Mouse (Mus musculus) CD8-positive naive resting alpha-beta T cell, adult 2 months (primary cell): Measurements from ENCODE around the gene Akirin1.
A peak's percentile ranks its signal among the peaks of the same experiment; 100 is the strongest.

ENCODE experiments used
- DNase-seq, 2 experiments: peaks; one replicate each; pipeline ENCODE4 v3.0.0; 2022; ENCODE audit warnings: low read depth in 2 of 2, low spot score in 2 of 2

The Akirin1 gene

DNA sequence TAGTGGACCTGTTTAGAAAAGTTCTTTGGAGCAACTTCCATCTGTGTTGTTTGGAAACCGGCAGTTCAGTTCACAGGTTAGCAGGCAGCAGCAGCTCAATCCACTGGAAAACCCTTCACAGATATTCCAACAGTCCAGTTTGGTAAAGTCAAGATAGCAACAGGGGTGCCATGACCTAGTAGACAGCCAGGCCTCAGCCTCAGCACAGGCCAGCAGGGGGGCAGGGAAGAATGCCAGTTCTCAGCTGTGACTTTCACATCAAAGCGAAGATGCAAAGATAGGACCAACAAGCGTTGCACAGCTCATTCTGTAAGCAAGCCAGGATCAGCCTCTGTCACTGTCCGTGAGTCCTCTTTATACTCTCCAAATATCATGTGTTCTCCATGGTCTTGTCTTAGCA, 28.4 kb downstream of the Akirin1 start:
- DNase-seq = no peak

DNA sequence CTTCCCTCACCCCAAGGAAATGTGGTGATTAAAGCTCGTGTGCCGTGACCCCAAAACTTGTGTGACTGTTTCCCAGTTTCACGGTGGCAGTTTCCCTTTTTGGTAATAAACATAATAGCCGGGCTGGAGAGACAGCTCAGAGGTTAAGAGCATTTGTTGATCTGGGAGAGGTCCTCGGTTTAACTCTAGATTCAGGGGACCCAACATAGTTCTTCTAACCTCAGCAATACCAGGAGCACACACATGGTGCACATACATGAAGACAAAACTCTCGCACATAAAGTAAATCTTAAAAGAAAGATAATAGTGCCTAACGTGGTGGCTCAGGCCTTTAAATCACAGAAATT, 31.7 kb downstream of the Akirin1 start:
- DNase-seq = no peak

DNA sequence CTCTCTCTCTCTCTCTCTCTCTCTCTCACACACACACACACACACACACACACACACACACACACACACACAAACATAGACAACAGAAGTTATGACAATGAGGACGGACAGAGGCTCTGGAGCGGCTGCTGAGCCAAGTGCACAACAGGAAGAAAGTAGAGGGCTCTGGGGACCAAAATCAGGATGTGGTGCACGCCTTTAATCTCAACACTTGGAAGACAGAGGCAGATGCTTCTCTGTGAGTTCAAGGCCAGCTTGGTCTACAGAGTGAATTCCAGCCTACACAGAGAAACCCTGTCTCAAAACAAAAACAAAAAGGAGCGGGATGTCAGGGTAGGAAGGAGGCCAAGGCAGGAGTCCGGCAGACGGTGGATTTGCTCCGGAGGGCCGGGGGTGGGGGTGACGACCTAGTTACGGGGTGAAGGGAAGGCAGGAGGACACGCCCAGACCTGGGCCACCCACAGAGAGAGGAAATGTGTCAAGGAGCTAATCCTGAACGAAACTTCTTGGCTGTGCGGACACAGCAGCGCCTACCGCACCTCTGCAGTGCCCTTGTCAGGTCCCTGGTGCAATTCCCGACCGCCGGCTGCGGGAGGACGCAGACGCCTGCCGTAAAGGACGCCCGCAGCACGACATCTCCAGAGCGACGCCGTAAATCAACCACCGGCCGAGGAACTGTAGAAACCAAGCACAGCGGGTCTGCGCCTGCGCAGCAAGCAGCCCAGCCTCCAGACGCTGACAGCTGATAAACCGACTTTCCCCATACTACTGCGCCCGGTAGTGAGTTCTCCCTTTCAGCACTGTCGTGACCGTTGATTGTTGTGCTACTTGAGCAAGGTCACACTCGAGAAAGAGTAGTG, 32.3 kb downstream of the Akirin1 start, which contains the start of gene Ndufs5:
Gene Ndufs5, minus strand, starts transcription at position 629 of the 860 bp plus-strand sequence.
- DNase-seq = peak; percentile 84 to 93

DNA sequence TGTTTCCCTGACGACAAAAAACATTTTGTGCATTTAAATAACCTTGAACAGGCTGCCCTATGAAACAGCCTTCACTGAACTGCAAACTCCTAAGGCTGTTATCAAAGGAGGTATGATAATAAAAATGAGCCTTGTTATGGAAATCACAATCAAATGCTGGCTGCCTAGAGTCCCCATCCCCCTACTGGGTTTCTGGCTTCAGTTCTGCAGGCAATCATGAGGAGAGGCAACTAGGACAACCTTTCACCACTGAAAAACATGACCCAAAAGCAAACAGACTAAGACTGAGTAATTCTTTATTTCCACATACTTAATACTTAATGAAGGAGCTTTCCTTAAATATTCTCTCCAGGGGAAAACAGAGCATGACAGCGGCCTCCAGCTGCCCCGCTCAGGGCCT, 37.7 kb downstream of the Akirin1 start:
- DNase-seq = no peak

DNA sequence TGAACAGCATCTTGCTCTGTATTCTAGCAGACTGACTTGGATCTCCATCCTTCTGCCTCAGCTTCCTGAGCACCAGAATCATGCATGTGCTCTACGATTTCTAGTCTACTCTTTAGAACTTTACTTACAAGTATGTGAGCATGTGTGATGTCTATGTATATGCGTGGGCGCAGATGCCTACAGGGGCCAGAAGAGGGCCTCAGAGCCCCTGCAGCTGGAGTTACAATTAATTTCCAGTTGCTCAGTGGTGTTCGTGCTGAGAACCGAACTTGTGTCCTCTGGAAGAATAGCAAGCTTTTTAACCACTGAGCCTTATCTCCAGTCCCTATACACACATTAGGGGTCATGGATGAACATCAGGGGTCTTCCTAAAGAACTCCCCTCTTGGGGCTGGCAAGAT, 42.8 kb downstream of the Akirin1 start:
- DNase-seq = no peak

DNA sequence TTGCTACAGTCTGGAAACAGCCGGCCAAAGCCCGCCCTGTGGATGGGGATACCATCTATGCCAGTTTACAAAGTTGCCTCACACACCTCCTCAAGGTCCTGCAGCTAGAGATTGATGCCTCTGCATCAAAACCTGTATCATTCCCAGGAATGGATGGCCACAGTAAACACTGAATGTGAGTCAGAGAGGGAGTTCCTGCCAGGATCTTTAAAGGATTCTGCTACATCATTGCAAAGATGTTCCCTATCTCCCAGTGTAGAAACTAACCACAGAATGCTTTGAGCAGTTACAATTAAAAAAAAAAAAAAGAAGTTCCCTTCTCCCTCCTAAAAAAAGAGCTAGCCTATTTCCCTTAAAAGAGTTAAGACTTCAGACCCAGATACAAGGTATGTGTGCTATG, 44.8 kb downstream of the Akirin1 start:
- no peak for DNase-seq

DNA sequence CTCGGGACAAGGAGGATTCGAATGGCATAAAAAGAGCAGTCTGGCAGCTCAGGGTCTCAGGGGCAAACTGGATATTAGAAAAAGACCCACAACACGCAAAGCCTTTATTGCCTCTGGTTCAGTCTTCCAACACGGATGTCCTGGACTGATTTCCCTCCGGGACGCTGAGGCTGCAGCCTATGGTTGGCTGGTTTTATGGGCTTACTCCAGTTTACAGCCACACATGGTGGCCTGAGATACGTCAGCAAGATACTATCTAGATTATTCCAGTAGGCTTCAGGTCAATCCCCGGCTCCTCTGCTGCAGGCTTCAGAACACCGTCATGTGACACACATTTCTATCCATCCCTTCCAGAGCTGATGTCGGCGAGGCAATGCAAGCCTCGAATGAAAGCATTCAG, 56.8 kb downstream of the Akirin1 start:
- no peak for DNase-seq

DNA sequence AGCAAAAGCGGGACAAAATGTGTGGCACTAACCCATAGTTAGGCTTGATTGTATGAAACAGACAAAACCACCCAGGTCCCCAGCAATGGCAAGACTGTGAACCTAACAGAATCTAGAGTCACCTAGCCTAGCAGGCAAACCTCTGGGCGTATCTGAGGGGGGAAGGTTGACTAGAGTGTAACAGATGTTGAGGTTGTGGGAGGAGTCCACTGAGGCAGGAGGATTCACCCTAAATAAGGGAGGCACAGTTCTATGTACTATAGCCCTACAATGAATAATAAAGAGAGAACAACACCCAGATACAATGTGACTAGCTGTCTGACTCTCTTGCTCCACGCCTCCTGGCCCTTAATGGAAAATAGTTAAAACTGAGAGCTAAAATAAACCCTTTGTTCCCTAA, 58.1 kb downstream of the Akirin1 start:
- no peak for DNase-seq

DNA sequence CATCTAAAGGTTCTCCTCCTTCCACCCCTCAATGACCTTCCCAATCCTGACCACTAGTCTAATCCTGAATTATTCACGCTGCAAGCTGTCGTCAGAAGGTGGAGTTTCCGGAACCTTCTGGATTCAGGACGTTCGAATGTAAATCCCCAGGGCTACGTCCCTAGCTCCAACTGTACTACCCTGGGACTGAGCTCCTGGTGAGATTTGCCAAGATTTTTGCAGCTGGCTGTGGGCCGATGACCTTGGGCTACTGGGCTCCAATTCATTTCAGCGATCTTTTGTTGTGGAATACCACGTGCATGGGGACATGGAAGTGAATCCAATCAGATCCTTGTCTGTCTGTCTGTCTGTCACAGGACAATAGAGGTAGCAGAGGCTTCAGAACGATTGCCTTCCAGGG, 59.8 kb downstream of the Akirin1 start:
- DNase-seq = no peak

DNA sequence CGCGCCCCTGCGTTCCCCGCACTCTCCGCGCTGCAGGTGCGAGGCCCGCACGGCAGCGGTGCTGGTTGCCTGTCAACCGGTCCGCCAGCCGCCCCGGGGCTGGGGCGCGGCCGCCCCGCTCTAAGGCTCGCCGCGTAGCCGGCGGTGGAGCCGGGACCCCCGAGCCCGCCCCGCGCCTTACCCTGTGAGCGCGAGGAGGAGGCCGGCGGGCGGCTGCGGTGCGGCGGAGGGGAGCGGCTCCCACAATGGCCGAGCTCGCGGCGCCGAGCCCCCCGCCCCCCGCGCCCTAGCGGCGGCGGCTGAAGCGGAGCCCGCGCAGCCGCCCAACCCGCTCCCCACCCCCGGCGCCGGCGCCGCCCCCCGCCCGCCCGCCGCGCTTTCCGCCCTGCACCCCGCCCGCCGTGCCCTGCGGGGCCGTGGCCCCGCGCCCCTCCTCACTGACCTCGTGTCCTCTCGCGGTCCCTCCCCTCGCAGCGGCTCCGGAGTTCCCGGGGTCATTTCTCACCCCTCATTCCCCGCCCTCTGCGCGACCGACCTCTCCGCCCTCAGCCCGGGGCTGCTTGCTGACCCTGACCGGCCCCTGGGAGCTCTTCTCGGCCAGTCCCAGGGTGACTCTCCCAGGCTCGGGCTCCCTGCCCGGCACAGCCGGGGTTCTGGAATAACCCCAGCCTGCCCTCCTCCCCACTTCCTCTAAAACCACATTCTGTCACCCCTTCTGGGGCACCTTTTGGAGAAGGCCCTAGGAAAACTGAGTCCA, 62.9 kb downstream of the Akirin1 start:
- no peak for DNase-seq

DNA sequence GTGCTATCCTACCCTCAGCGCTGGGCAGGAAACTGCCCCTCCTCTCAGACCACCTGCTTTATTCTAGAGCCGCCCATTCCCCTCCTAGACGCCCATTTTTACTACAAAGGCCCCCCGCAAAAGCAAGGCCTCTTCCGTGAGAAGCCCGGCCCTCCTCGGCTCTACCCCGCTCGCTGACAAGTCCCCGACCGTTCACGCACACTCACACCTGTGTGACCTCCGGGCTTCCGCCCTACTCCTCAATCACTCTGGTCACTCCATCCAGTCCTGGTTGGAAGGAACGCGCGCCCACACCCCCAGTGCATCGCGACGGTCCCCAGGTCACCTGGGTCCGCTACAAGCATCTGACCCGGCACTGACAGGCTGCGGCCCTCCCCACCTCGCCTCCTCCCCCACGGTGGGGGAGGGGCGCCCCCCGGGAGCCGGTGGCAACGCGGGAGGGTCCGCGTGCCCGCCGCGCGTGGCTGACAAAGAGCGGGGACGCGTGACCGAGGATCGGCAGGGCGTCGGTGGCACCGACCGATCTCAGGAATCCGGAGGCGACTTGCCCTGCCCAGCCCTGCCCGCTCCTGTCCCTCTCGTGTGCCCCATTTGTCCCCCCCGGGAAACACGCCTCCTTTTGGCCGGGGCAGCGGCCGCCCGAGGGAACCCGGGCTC, 63.6 kb downstream of the Akirin1 start:
- no peak for DNase-seq

DNA sequence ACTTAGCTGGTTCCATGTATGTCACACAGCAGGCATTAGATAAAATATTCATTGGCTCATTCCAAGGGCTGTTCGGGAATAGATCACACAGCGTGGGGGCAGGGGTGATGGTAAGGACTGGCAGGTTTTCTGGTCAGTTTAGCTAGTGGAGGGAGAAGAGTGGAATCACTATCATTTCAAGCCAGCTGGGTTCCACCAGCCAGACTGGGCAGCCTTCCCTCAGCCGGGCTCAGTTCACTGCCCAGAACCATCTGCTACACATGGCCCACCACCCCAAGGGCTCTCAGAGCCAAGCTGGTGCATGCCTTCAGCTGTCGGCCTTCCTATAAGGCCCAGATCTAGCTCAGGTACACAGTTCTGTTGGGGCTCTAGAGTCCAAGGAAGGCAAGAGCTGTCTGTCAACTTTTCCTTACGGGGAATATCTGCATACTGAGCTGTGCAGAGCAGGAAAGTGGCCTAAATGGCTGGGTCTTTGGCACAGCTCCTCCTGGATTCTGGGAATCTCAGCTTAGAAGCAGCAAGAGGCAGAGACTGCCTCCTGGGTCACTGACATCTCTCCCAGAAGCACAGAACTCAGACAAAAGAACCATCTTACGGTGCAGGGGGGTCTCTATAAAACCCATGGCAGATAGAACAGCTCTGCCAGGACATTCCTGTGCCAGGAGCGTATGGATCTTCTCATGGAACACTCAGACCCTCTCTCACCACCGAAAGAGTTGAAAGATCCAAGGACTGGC, 64.5 kb downstream of the Akirin1 start:
- DNase-seq = no peak

DNA sequence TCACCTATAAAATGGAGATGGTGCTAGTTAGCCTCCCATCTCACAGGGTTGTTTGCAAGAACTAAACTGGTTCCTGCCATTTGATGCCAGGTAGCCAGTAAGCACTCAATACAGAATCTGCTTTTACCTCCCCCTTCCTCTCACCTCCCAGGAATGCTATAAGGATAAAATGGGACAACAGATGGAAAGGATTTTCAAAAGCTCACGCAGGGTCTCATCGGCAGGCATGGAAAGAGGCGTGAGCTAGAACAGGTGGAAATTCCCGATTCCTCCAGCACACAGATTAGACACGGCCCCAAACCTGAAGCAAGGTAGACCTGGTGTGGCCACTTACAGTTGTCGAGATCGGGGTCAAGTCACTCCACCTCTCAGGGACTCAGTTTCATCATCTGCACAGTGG, 65.1 kb downstream of the Akirin1 start:
- DNase-seq = no peak
